Mouse (Mus musculus) adrenal gland, adult 2 months (tissue): ENCODE measurements around the gene Zdhhc16. TPM values are rescaled to one million over a fixed set of nuclear protein-coding genes. Genes with fewer than 3 reads are reported as not detected.
"Not testable (repeated sequence)": the region's sequence is repeated elsewhere in the genome, so short reads cannot be mapped to it uniquely, and the experiment has no call there.

Experiments used
- DNase-seq: peaks from one replicate; pipeline ENCODE4 v3.0.0; 2021
- polyA plus RNA-seq: library from polyadenylated mRNA; depleted of rRNA; stranded (reverse); fragments of >200 nt; gene quantifications from 2 replicates; pipeline ENCODE4 v1.2.3, GENCODE M21; 2012
- total RNA-seq, 2 experiments: library from RNA; stranded (reverse); gene quantifications; 2 replicates each; pipeline ENCODE4 v1.2.3; 2021

Zdhhc16 gene
- total and polyA plus RNA-seq, 3 experiments, result 26.0 to 73.6 (median 26.2) TPM

GRCm38 (mm10) chr19:41913774-41914591 lies 19.3 kb upstream of the Zdhhc16 start:
- DNase-seq, result peak; percentile 54

- DNase-seq, result not testable (repeated sequence)
These were observed 18.7 kb upstream of the Zdhhc16 start for GRCm38 (mm10) chr19:41914592-41914882.

- DNase-seq, result no peak
These were observed 18.0 kb upstream of the Zdhhc16 start for GRCm38 (mm10) chr19:41915294-41915693.

- no peak for DNase-seq
These were observed 16.4 kb upstream of the Zdhhc16 start for GRCm38 (mm10) chr19:41916853-41917252.

GRCm38 (mm10) chr19:41919471-41919870 lies 13.8 kb upstream of the Zdhhc16 start:
- DNase-seq, result no peak

- no peak for DNase-seq
These were observed 12.7 kb upstream of the Zdhhc16 start for GRCm38 (mm10) chr19:41920412-41921067.

GRCm38 (mm10) chr19:41932686-41933085 lies 594 bp upstream of the Zdhhc16 start:
- DNase-seq, result no peak

GRCm38 (mm10) chr19:41934124-41934523 lies 844 bp downstream of the Zdhhc16 start:
- DNase-seq, result no peak

GRCm38 (mm10) chr19:41935921-41936320 lies 2.6 kb downstream of the Zdhhc16 start:
- DNase-seq, result no peak

- DNase-seq, result no peak
These were observed 5.3 kb downstream of the Zdhhc16 start for GRCm38 (mm10) chr19:41938539-41938938.

GRCm38 (mm10) chr19:41943841-41944240 lies 10.6 kb downstream of the Zdhhc16 start:
- no peak for DNase-seq

- DNase-seq, result peak; percentile 10
These were observed 19.0 kb downstream of the Zdhhc16 start for GRCm38 (mm10) chr19:41952287-41952686.

- no peak for DNase-seq
These were observed 20.3 kb downstream of the Zdhhc16 start for GRCm38 (mm10) chr19:41953574-41953973.

GRCm38 (mm10) chr19:41969618-41970017 lies 36.3 kb downstream of the Zdhhc16 start:
- DNase-seq, result no peak

GRCm38 (mm10) chr19:41973891-41974794 lies 40.9 kb downstream of the Zdhhc16 start:
- DNase-seq, result no peak

GRCm38 (mm10) chr19:41980422-41980818 lies 47.1 kb downstream of the Zdhhc16 start:
- no peak for DNase-seq

GRCm38 (mm10) chr19:41980819-41981594 lies 47.7 kb downstream of the Zdhhc16 start, which contains the start of gene Mms19:
Gene Mms19, minus strand, starts transcription at chr19:41981157.
- DNase-seq, result peak; percentile 100

GRCm38 (mm10) chr19:41981595-41981927 lies 48.3 kb downstream of the Zdhhc16 start, which contains the start of gene Ubtd1:
Gene Ubtd1, plus strand, starts transcription at chr19:41981763.
- DNase-seq, result no peak

GRCm38 (mm10) chr19:41981931-41982790 lies 48.9 kb downstream of the Zdhhc16 start:
- peak; percentile 81 for DNase-seq

- DNase-seq, result no peak
These were observed 49.5 kb downstream of the Zdhhc16 start for GRCm38 (mm10) chr19:41982791-41983150.

GRCm38 (mm10) chr19:41985994-41986393 lies 52.7 kb downstream of the Zdhhc16 start:
- DNase-seq, result no peak
